ENCODE assay signal across 8 mouse cellular contexts in genomic region chr4:45296662-45297564, GRCm38 (mm10). TPM values are rescaled to one million over a fixed set of nuclear protein-coding genes. Genes with fewer than 3 reads are reported as not detected.
DNase-seq lines count a peak whose midpoint lies in the region; ATAC-seq and TF ChIP-seq lines count a peak whose summit lies in the region.

Gene Trmt10b, plus strand, starts transcription at chr4:45297127.

- H3K9ac ChIP-seq in forebrain, embryonic 11.5 days (ENCODE audit: low read length): peak within 1 kb of the TSS; percentile 68
- peak within 1 kb of the TSS; percentile 69 for H3K9ac ChIP-seq in liver, postnatal 0 days (replicated peaks)
- H3K9ac ChIP-seq in neural tube, embryonic 14.5 days (replicated peaks; ENCODE audit: low read depth, low read length): peak within 1 kb of the TSS; percentile 73

- no peak for TF ChIP-seq CTCF in liver, postnatal 0 days (IDR thresholded peaks at IDR 0.05; ENCODE audit: low read depth)
- 0 out of 2 replicates have a peak, but pooled peaks have one; percentile 17 for TF ChIP-seq CTCF in thymus, adult 2 months (IDR thresholded peaks at IDR 0.05; ENCODE audit: borderline replicate concordance, control insufficient read depth, extremely low read depth, insufficient read depth, low read length, poor library complexity)

- no peak for TF ChIP-seq EP300 in liver, postnatal 0 days (IDR thresholded peaks at IDR 0.05; ENCODE audit: low read depth)

- no peak within 1 kb of the TSS for H3K27ac ChIP-seq in forebrain, embryonic 11.5 days (ENCODE audit: low read depth, low read length)
- H3K27ac ChIP-seq in liver, postnatal 0 days (ENCODE audit: low read depth): no peak within 1 kb of the TSS
- H3K27ac ChIP-seq in neural tube, embryonic 14.5 days (ENCODE audit: low read depth, low read length): no peak within 1 kb of the TSS
- no peak within 1 kb of the TSS for H3K27ac ChIP-seq in thymus, adult 2 months (ENCODE audit: control insufficient read depth, insufficient read depth, low read length)

- no peaks in the 10 kb centered on the region; the same call in 1 of the 2 replicates for H3K36me3 ChIP-seq in forebrain, embryonic 11.5 days (ENCODE audit: control insufficient read depth, insufficient read depth, low read length)
- peaks cover 7% of the 10 kb centered on the region for H3K36me3 ChIP-seq in liver, postnatal 0 days (replicated peaks; ENCODE audit: insufficient read depth, low read length)
- peaks cover 12% of the 10 kb centered on the region; the same call in 1 of the 2 replicates for H3K36me3 ChIP-seq in neural tube, embryonic 14.5 days (ENCODE audit: control insufficient read depth, insufficient read depth, low read length)
- peaks cover 7% of the 10 kb centered on the region; the same call in 1 of the 2 replicates for H3K36me3 ChIP-seq in thymus, adult 2 months (ENCODE audit: control insufficient read depth, insufficient read depth, low read length)

- WGBS in forebrain, embryonic 11.5 days: 20% methylated on average over 27 of the region's 27 CpGs
- 15% methylated on average over 27 of the region's 27 CpGs for WGBS in liver, postnatal 0 days (ENCODE audit: insufficient replicate concordance)
- 23% methylated on average over 27 of the region's 27 CpGs for WGBS in neural tube, embryonic 14.5 days
- WGBS in thymus, adult 2 months: 18% methylated on average over 27 of the region's 27 CpGs

- peak; percentile 83 for DNase-seq in ES-CJ7 (ENCODE audit: low read depth, low spot score)
- DNase-seq in c-Kit-positive CD71-negative TER-119-negative erythroid progenitor cells, embryonic 14.5 days (ENCODE audit: low read depth): peak; percentile 68
- peak; percentile 77 for DNase-seq in forebrain, embryonic 11.5 days (ENCODE audit: low spot score)
- peak; percentile 65 to 81 for DNase-seq in heart, postnatal 10 days
- DNase-seq in layer of hippocampus, adult 11-12 months (ENCODE audit: low spot score): peak; percentile 80
- DNase-seq in liver, postnatal 0 days: peak; percentile 84
- peak; percentile 81 for DNase-seq in thymus, adult 2 months

- H3K9me3 ChIP-seq in forebrain, embryonic 11.5 days (ENCODE audit: control insufficient read depth, low read length): no peaks in the 10 kb centered on the region
- no peaks in the 10 kb centered on the region for H3K9me3 ChIP-seq in liver, postnatal 0 days (ENCODE audit: low read length)
- H3K9me3 ChIP-seq in neural tube, embryonic 14.5 days (ENCODE audit: control insufficient read depth, low read length): no peaks in the 10 kb centered on the region

- peak within 1 kb of the TSS; percentile 85 for H3K4me3 ChIP-seq in forebrain, embryonic 11.5 days (ENCODE audit: low read depth, low read length)
- H3K4me3 ChIP-seq in liver, postnatal 0 days (ENCODE audit: low read depth, low read length): peak within 1 kb of the TSS; percentile 69
- peak within 1 kb of the TSS; percentile 86 for H3K4me3 ChIP-seq in neural tube, embryonic 14.5 days (ENCODE audit: low read depth, low read length)
- H3K4me3 ChIP-seq in thymus, adult 2 months (ENCODE audit: control insufficient read depth, insufficient read depth, low read length): peak within 1 kb of the TSS; percentile 92

- TF ChIP-seq POLR2A in thymus, adult 2 months (IDR thresholded peaks at IDR 0.05; ENCODE audit: control insufficient read depth, extremely low read depth, insufficient read depth, low read length, poor library complexity): 0 out of 2 replicates have a peak, but pooled peaks have one; percentile 16

- no peaks in the 10 kb centered on the region; the same call in 1 of the 2 replicates for H3K4me1 ChIP-seq in forebrain, embryonic 11.5 days (replicated peaks; ENCODE audit: control insufficient read depth, insufficient read depth, low read length)
- H3K4me1 ChIP-seq in liver, postnatal 0 days (ENCODE audit: insufficient read depth): peaks cover 9% of the 10 kb centered on the region
- H3K4me1 ChIP-seq in neural tube, embryonic 14.5 days (ENCODE audit: control insufficient read depth, insufficient read depth, low read length): peaks cover 5% of the 10 kb centered on the region; the same call in 1 of the 2 replicates
- no peaks in the 10 kb centered on the region; the same call in 1 of the 2 replicates for H3K4me1 ChIP-seq in thymus, adult 2 months (replicated peaks; ENCODE audit: control insufficient read depth, insufficient read depth, low read length)

- ATAC-seq in forebrain, embryonic 11.5 days (replicated peaks; ENCODE audit: low FRiP score): peak; percentile 66; the same call in 1 of the 2 replicates
- peak; percentile 87 for ATAC-seq in liver, postnatal 0 days
- peak; percentile 92 for ATAC-seq in neural tube, embryonic 14.5 days (ENCODE audit: low read depth)

- H3K27me3 ChIP-seq in forebrain, embryonic 11.5 days (ENCODE audit: control insufficient read depth, insufficient read depth, low read length): no peaks in the 10 kb centered on the region
- H3K27me3 ChIP-seq in liver, postnatal 0 days (ENCODE audit: insufficient read depth, low read length): no peaks in the 10 kb centered on the region
- peaks cover 3% of the 10 kb centered on the region; the same call in 1 of the 2 replicates for H3K27me3 ChIP-seq in neural tube, embryonic 14.5 days (ENCODE audit: control insufficient read depth, insufficient read depth, low read length)
- no peaks in the 10 kb centered on the region for H3K27me3 ChIP-seq in thymus, adult 2 months (ENCODE audit: control insufficient read depth, insufficient read depth, low read length)

- intact Hi-C loops in heart, postnatal 10 days (cut with DNase I): no loop called here

- peak within 1 kb of the TSS; percentile 94 for H3K4me2 ChIP-seq in forebrain, embryonic 11.5 days (ENCODE audit: low read depth, low read length, severe bottlenecking)
- H3K4me2 ChIP-seq in liver, postnatal 0 days (ENCODE audit: low read depth, low read length): peak within 1 kb of the TSS; percentile 84
- peak within 1 kb of the TSS; percentile 67 for H3K4me2 ChIP-seq in neural tube, embryonic 14.5 days (ENCODE audit: low read depth, low read length)

RNA-seq across cellular contexts. Expression of gene Trmt10b, which starts in this region (rescaled TPM):
- polyA plus RNA-seq in forebrain, embryonic 11.5 days (2014; fragmentation: Nextera tagmentation; extraction: Ambion mirVana): 14.1 and 15.4 TPM in 2 replicates
- total RNA-seq in heart, postnatal 10 days (2021): 1 to 10 TPM; 4.9 to 6.1 TPM
- polyA plus RNA-seq in liver, postnatal 0 days (2015; fragmentation: Nextera tagmentation; extraction: Ambion mirVana): 4.2 and 4.3 TPM in 2 replicates
- 27.0 and 27.5 TPM in 2 replicates for polyA plus RNA-seq in neural tube, embryonic 14.5 days (2014; fragmentation: Nextera tagmentation; extraction: Ambion mirVana)
- polyA plus RNA-seq in thymus, adult 2 months (2012; rRNA removed): 3.0 and 3.8 TPM in 2 replicates
